Mouse (Mus musculus) liver, postnatal 0 days (tissue): ENCODE results near the gene Prss22.

ENCODE experiments used
- CTCF ChIP-seq: sonication (generic); IDR thresholded peaks from 2 replicates; pipeline ENCODE4 v1.5.1; 2016; ENCODE audit warnings: antibody characterized with exemption, low read depth
- EP300 ChIP-seq: IDR thresholded peaks from 2 replicates; pipeline ENCODE4 v1.6.1; 2016; ENCODE audit warnings: antibody characterized with exemption, low read depth, mild to moderate bottlenecking

DNA sequence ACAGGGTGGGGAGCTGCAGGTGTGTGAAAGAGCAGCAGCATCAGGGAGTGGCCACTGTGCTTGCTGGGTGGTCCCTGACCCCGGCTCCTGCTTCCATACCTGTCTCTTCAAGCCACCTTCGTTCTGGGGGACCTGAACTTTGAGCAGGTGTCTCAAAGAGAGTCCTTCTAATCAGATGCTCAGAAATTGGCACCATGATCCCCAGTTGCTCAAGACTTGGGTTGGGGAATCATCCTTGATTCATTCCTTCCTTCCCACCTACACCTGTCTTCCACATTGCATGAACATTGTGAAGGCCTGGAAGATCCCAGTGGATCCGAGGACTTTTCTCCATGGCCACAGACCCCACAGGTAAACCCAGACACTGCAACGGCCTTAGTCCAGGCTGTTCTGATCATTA lies 10.2 kb upstream of the Prss22 start:
- no peak for TF ChIP-seq CTCF
- TF ChIP-seq EP300 = no peak
